Mouse (Mus musculus) T-helper 2 cell (primary cell): Measurements from ENCODE around the gene Tbc1d16.
"Not testable (repeated sequence)": the region's sequence is repeated elsewhere in the genome, so short reads cannot be mapped to it uniquely, and the experiment has no call there.

Experiments
- in situ Hi-C: fragments of 300-600 bp; cut with MboI, MseI; formaldehyde crosslinking; loops from one replicate; pipeline ENCODE4 v1.15.1; 2025; ENCODE audit warnings: high pct_unique_total_duplicates

Gene Tbc1d16

GRCm38 (mm10) chr11:119118905-119119304 is 109.4 kb downstream of the Tbc1d16 start:
- in situ Hi-C loops = no loop called here

GRCm38 (mm10) chr11:119117945-119118344 is 110.4 kb downstream of the Tbc1d16 start:
- in situ Hi-C loops = no loop called here

GRCm38 (mm10) chr11:119116992-119117391 is 111.3 kb downstream of the Tbc1d16 start:
- in situ Hi-C loops = no loop called here

- in situ Hi-C loops = no loop called here
Observed at GRCm38 (mm10) chr11:119112721-119113120, 115.6 kb downstream of the Tbc1d16 start.

GRCm38 (mm10) chr11:119111345-119111744 is 117.0 kb downstream of the Tbc1d16 start:
- in situ Hi-C loops = no loop called here

- in situ Hi-C loops = no loop called here
Observed at GRCm38 (mm10) chr11:119109415-119110071, 118.8 kb downstream of the Tbc1d16 start.

GRCm38 (mm10) chr11:119108573-119109263 is 119.6 kb downstream of the Tbc1d16 start:
- in situ Hi-C loops = no loop called here

- in situ Hi-C loops = no loop called here
Observed at GRCm38 (mm10) chr11:119106289-119106688, 122.0 kb downstream of the Tbc1d16 start.

- in situ Hi-C loops = no loop called here
Observed at GRCm38 (mm10) chr11:119105748-119106147, 122.6 kb downstream of the Tbc1d16 start.

GRCm38 (mm10) chr11:119105071-119105609 is 123.2 kb downstream of the Tbc1d16 start:
- in situ Hi-C loops = no loop called here

- in situ Hi-C loops = no loop called here
Observed at GRCm38 (mm10) chr11:119103991-119104390, 124.3 kb downstream of the Tbc1d16 start.

GRCm38 (mm10) chr11:119100355-119100754 is 127.9 kb downstream of the Tbc1d16 start:
- in situ Hi-C loops = not testable (repeated sequence)

- in situ Hi-C loops = loop anchor here (5.0 kb wide), 1 partner anchor 84 kb away; no protein-coding TSS in a partner anchor
Observed at GRCm38 (mm10) chr11:119098202-119098601, 130.1 kb downstream of the Tbc1d16 start.

GRCm38 (mm10) chr11:119095441-119095840 is 132.9 kb downstream of the Tbc1d16 start:
- in situ Hi-C loops = loop anchor here (5.0 kb wide), 1 partner anchor 87 kb away; no protein-coding TSS in a partner anchor

GRCm38 (mm10) chr11:119093322-119093721 is 135.0 kb downstream of the Tbc1d16 start:
- in situ Hi-C loops = loop anchor here (5.0 kb wide), 1 partner anchor 34 kb away; no protein-coding TSS in a partner anchor
